In the genomic region with DNA sequence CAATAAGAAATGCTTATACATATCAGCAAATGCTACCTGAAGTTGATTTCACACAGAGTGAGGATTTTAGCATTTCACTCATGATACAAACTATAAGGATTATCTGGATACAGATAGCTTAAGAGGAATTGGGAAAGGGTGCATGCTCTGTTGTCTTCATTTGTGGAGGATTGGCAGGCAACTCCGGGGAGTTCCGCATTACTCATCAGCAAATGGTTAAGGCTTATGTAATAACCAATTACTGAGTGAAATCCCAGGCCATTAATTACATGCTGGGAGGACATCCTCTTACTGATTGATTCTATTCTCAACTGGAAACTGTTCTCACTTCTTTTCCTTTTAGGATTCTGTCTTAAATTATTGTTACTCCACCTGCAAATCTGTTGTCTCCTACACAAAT, we compare ENCODE assay signal across 24 mouse cellular contexts.
A peak's percentile ranks its signal among the peaks of the same experiment; 100 is the strongest.
DNase-seq lines count a peak whose midpoint lies in the region; ATAC-seq lines count a peak whose summit lies in the region.
"Had no signal": no experiment of that assay in that cellular context is flagged by ENCODE, and none has a peak within 500 bp of the region (broad histone marks: within the 10 kb centered on the region; RNA-seq: fewer than 3 reads in every experiment).

No protein-coding gene starts in this region.

- H3K36me3 ChIP-seq in forebrain, embryonic 14.5 days (ENCODE audit: control insufficient read depth, insufficient read depth, low read length) = no peaks in the 10 kb centered on the region
- no peaks in the 10 kb centered on the region for H3K36me3 ChIP-seq in forebrain, embryonic 16.5 days (ENCODE audit: control insufficient read depth, insufficient read depth)
- no peaks in the 10 kb centered on the region for H3K36me3 ChIP-seq in midbrain, embryonic 15.5 days (replicated peaks)
- H3K36me3 ChIP-seq in midbrain, embryonic 11.5 days (ENCODE audit: control insufficient read depth, insufficient read depth, low read length) = no peaks in the 10 kb centered on the region
- H3K36me3 ChIP-seq: embryonic facial prominence, embryonic 12.5 days; heart, embryonic 10.5 days; kidney, embryonic 15.5 days; limb, embryonic 10.5 days; liver, embryonic 15.5 days had no signal

- H3K4me3 ChIP-seq in forebrain, embryonic 14.5 days (ENCODE audit: low read depth, low read length) = no peak overlapping the region
- H3K4me3 ChIP-seq in forebrain, embryonic 16.5 days (replicated peaks; ENCODE audit: low read length) = no peak overlapping the region
- H3K4me3 ChIP-seq in midbrain, embryonic 15.5 days = no peak overlapping the region
- no peak overlapping the region for H3K4me3 ChIP-seq in midbrain, embryonic 11.5 days (ENCODE audit: low read depth, low read length)
- H3K4me3 ChIP-seq: embryonic facial prominence, embryonic 12.5 days; heart, embryonic 10.5 days; kidney, embryonic 15.5 days; limb, embryonic 10.5 days; liver, embryonic 15.5 days; myocyte had no signal

- no peak for ATAC-seq in forebrain, embryonic 14.5 days
- ATAC-seq in forebrain, embryonic 16.5 days = no peak; the same call in 1 of the 2 replicates
- 0 out of 2 replicates have a peak, but pooled peaks have one; percentile 24 for ATAC-seq in midbrain, embryonic 15.5 days (replicated peaks)
- ATAC-seq in midbrain, embryonic 11.5 days (ENCODE audit: low FRiP score) = no peak
- ATAC-seq: hindbrain, embryonic 16.5 days; intestine, postnatal 0 days had no signal

- no peaks in the 10 kb centered on the region for H3K27me3 ChIP-seq in forebrain, embryonic 14.5 days (replicated peaks; ENCODE audit: control insufficient read depth, insufficient read depth, low read length)
- H3K27me3 ChIP-seq in forebrain, embryonic 16.5 days (replicated peaks; ENCODE audit: control insufficient read depth, insufficient read depth, low read length) = no peaks in the 10 kb centered on the region
- H3K27me3 ChIP-seq in midbrain, embryonic 15.5 days (replicated peaks) = no peaks in the 10 kb centered on the region
- no peaks in the 10 kb centered on the region for H3K27me3 ChIP-seq in midbrain, embryonic 11.5 days (ENCODE audit: control insufficient read depth, insufficient read depth, low read length)
- H3K27me3 ChIP-seq: embryonic facial prominence, embryonic 12.5 days; kidney, embryonic 15.5 days; liver, embryonic 15.5 days had no signal

- no peak overlapping the region for H3K4me2 ChIP-seq in forebrain, embryonic 14.5 days (ENCODE audit: low read length)
- H3K4me2 ChIP-seq in forebrain, embryonic 16.5 days (ENCODE audit: low read length) = no peak overlapping the region
- no peak overlapping the region for H3K4me2 ChIP-seq in midbrain, embryonic 15.5 days
- no peak overlapping the region for H3K4me2 ChIP-seq in midbrain, embryonic 11.5 days
- H3K4me2 ChIP-seq: embryonic facial prominence, embryonic 12.5 days; kidney, embryonic 15.5 days; liver, embryonic 15.5 days had no signal

- H3K4me1 ChIP-seq in forebrain, embryonic 14.5 days (ENCODE audit: control insufficient read depth, insufficient read depth, low read length) = no peaks in the 10 kb centered on the region
- no peaks in the 10 kb centered on the region for H3K4me1 ChIP-seq in forebrain, embryonic 16.5 days (replicated peaks; ENCODE audit: control insufficient read depth, insufficient read depth, low read length)
- no peaks in the 10 kb centered on the region for H3K4me1 ChIP-seq in midbrain, embryonic 15.5 days
- no peaks in the 10 kb centered on the region for H3K4me1 ChIP-seq in midbrain, embryonic 11.5 days (ENCODE audit: control insufficient read depth, insufficient read depth, low read length)
- H3K4me1 ChIP-seq: embryonic facial prominence, embryonic 12.5 days; heart, embryonic 10.5 days; kidney, embryonic 15.5 days; limb, embryonic 10.5 days; liver, embryonic 15.5 days had no signal

- no peak overlapping the region for H3K9ac ChIP-seq in forebrain, embryonic 14.5 days (ENCODE audit: low read length)
- no peak overlapping the region for H3K9ac ChIP-seq in forebrain, embryonic 16.5 days (replicated peaks; ENCODE audit: low read depth, low read length)
- H3K9ac ChIP-seq in midbrain, embryonic 15.5 days = no peak overlapping the region
- H3K9ac ChIP-seq in midbrain, embryonic 11.5 days (ENCODE audit: low read length) = no peak overlapping the region
- H3K9ac ChIP-seq: embryonic facial prominence, embryonic 12.5 days; kidney, embryonic 15.5 days; liver, embryonic 15.5 days had no signal

- peak; percentile 60 for DNase-seq in forebrain, embryonic 14.5 days (ENCODE audit: low spot score)
- DNase-seq in midbrain, embryonic 11.5 days (ENCODE audit: low spot score, missing footprints) = no peak
- DNase-seq in layer of hippocampus, adult 9-10 months (ENCODE audit: low spot score) = peak; percentile 16
- peak; percentile 16 for DNase-seq in retina, postnatal 1 day
- no peak for DNase-seq in embryo, embryonic 10.5 days (ENCODE audit: low spot score)
- no peak for DNase-seq in cerebellum, postnatal 4 days (ENCODE audit: low spot score in 2 of 2)
- DNase-seq: adrenal gland, postnatal 25 days; cerebellum, adult 11 months; cerebellum, adult 9-11 months; kidney, postnatal 36 days; liver; thymus, adult 2 months; thymus, postnatal 4 days had no signal

- WGBS in forebrain, embryonic 14.5 days = 29% methylated on average over 2 of the region's 2 CpGs
- WGBS in forebrain, embryonic 16.5 days = 13% methylated on average over 2 of the region's 2 CpGs
- WGBS in midbrain, embryonic 15.5 days = 74% methylated on average over 2 of the region's 2 CpGs
- WGBS in midbrain, embryonic 11.5 days = 82% methylated on average over 2 of the region's 2 CpGs

- no peaks in the 10 kb centered on the region for H3K9me3 ChIP-seq in forebrain, embryonic 14.5 days (replicated peaks; ENCODE audit: control insufficient read depth, low read length)
- H3K9me3 ChIP-seq in forebrain, embryonic 16.5 days (ENCODE audit: control insufficient read depth, low read length) = no peaks in the 10 kb centered on the region
- no peaks in the 10 kb centered on the region for H3K9me3 ChIP-seq in midbrain, embryonic 15.5 days
- H3K9me3 ChIP-seq in midbrain, embryonic 11.5 days (ENCODE audit: control insufficient read depth, low read length) = no peaks in the 10 kb centered on the region
- H3K9me3 ChIP-seq: embryonic facial prominence, embryonic 12.5 days; heart, embryonic 10.5 days; kidney, embryonic 15.5 days; limb, embryonic 10.5 days; liver, embryonic 15.5 days had no signal

- no peak overlapping the region for H3K27ac ChIP-seq in forebrain, embryonic 14.5 days (ENCODE audit: low read depth, low read length)
- H3K27ac ChIP-seq in forebrain, embryonic 16.5 days (ENCODE audit: low read length) = no peak overlapping the region
- H3K27ac ChIP-seq in midbrain, embryonic 15.5 days = no peak overlapping the region
- no peak overlapping the region for H3K27ac ChIP-seq in midbrain, embryonic 11.5 days (ENCODE audit: low read depth, low read length)
- H3K27ac ChIP-seq: embryonic facial prominence, embryonic 12.5 days; heart, embryonic 10.5 days; kidney, embryonic 15.5 days; limb, embryonic 10.5 days; liver, embryonic 15.5 days; macrophage had no signal

Comparison
In these comparisons a context has a peak if more than half of its experiments do, and no peak if none do; other contexts are left out.
1. DNase-seq: peak in forebrain, embryonic 14.5 days (single experiment), layer of hippocampus, adult 9-10 months (single experiment) and retina, postnatal 1 day (single experiment); none in midbrain, embryonic 11.5 days (single experiment), embryo, embryonic 10.5 days (single experiment) and cerebellum, postnatal 4 days (0 of 2).